Mouse (Mus musculus): ENCODE measurements at regions not wholly inside any gene's neighbourhood (a gene's known extent, or its start where the extent isn't known, plus 50 kb on each side); places are given as distances from the start of the nearest gene placed in this dataset.

GRCm38 (mm10) chr17:83993028-83993427 is 145.3 kb upstream of the Haao start:
- TF ChIP-seq CTCF (IDR thresholded peaks at IDR 0.05; ENCODE audit: extremely low read depth, insufficient read length, insufficient replicate concordance, low read depth, low read length) (no peak), POLR2A (IDR thresholded peaks at IDR 0.05; ENCODE audit: low read depth, low read length) (no peak)

Measured in small intestine, adult 2 months (tissue).